Mouse (Mus musculus) embryo, embryonic 10.5 days (tissue): ENCODE results near the gene Gm14548.
"Not testable (repeated sequence)": the region's sequence is repeated elsewhere in the genome, so short reads cannot be mapped to it uniquely, and the experiment has no call there.

ENCODE experiments used
- DNase-seq: peaks from one replicate; pipeline ENCODE4 v3.0.0-alpha.2; 2015; ENCODE audit warnings: low spot score

Gm14548 gene

GRCm38 (mm10) chr7:3898036-3898590 is at the start of gene Gm14548:
Gene Gm14548, minus strand, starts transcription at chr7:3898120.
- not testable (repeated sequence) for DNase-seq

DNA sequence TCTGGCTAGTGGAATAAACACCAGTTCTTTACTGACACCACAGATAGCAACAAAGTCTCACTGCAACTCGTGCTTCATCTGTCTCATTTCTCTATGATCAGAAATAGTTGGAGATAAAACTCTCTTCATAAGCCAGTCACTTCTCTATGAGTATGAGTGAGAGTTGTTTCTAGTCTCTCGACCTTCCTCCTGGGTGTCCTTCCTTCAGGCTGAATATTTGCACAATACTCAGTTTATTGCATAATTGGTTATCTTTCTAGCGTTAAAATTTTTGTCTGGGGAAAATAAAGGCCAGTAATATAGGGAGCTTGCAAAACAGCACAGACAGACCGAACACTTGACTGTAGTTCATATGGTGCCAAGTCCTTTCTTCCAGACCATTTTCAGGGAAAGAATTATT is 48.2 kb upstream of the Gm14548 start:
- DNase-seq, result no peak

DNA sequence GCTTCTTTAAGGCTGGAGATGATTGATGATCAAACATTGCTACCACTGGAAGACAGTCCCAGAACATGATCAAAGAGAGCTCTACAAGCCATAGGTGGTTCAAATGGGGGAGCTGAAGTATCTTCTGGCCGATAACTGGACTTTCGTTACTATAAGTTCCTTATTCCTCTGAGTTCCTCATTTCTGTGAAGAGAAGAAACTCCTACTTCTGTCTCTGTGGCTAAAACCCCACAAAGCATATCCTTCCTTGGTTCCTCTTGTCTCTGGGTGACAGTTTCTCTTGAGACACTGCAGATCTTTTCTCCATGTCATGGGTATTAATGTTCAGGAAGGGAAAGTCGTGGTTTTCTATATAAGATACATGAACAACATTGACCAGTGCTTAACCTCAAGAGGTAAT is 43.0 kb upstream of the Gm14548 start:
- DNase-seq, result no peak

DNA sequence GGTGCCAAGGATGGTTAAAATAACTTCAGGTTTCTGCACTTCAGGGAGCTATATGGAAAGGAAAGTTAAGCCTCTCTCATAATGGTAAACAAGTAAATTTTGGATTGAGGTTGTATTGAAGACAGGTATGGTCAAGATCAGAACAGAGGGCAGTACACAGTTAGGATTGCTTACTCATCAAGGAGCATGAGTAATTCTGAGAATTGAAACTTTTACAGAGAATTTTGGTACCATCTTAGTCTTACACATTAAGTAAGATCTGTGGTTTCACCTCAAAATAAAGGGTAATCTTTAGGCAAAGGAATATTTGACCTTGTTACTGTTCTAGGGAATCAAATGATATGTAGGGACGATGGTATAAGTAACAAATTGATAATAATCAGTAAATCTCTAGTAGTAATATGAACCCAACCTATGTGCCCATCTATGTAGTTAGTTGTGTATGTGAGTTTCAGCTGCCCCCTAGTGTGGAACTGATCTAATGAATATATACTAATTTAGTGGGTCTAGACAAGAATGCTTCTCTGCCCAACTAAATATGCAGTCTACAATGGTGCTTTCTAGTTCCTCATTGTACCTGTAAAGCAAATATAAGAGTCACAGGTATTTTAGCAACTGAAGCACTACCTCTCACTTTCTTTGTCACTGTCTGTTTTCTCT is 42.1 kb upstream of the Gm14548 start:
- no peak for DNase-seq

GRCm38 (mm10) chr7:3935473-3935872 is 37.6 kb upstream of the Gm14548 start:
- DNase-seq, result not testable (repeated sequence)

GRCm38 (mm10) chr7:3915387-3915786 is 17.5 kb upstream of the Gm14548 start, which contains the start of gene Lilra6:
Gene Lilra6, minus strand, starts transcription at chr7:3915503.
- not testable (repeated sequence) for DNase-seq

DNA sequence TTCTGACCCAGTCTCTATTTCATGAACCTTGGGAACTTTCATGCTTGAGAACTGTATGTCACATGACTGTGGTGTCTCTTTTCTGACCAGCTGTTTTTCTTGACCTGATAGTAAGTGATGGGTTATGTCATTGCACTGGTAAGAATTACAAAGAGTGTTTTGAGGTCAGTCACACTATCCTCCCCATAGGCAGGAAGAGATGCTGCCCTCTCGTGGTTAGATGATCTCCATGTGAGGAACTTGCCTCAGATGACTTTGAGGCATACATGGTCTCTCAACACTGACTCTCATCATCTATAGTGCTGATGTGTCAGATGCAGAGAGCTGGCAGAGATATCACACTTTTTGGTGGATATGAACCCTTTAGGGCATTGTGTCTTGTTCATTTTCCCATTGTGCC is 5.8 kb upstream of the Gm14548 start:
- no peak for DNase-seq

GRCm38 (mm10) chr7:3875032-3875431 is 22.9 kb downstream of the Gm14548 start:
- DNase-seq, result not testable (repeated sequence)

DNA sequence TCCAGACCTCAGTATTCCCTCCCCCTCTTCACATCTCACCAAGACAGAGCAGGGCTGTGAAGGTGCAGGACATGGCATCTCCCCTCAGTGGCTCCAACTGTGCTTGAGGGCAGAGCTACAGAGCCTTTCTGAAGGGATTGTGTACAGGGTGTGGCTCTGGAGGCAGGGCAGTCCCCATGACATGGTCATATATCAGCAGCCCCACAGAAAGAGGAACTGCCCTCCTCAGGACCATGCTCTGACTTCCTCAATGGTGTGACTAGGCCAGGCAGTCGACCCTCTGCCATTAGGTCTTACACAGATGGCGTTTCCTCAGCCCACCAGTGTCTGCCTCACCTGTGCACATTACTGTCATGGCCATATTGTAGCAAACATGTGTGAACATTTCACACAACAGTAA is 53.0 kb downstream of the Gm14548 start, which contains the start of gene Pira2:
Gene Pira2 (minus strand): TSS at position 101 of the 400 bp plus-strand sequence.
- DNase-seq, result not testable (repeated sequence)

DNA sequence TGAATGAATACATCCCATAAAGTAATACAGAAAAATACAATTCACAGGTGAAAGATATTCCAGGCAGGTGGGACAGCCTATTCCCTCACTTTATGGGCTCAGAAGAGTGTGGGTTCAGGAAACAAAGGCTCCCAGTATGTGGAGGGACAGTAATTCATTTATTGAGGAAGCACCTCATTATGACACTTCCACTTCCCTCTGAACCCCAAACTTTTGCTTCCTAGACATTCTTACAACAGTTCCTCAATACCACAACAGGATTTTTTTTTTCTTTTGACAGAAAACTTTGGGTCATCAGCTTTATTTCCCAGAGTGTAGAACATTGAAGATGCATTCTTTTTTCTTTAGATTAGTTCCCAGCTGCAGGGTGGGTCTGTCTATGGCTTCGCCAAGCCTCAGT is 60.1 kb downstream of the Gm14548 start:
- DNase-seq, result not testable (repeated sequence)
